ENCODE assay signal across 8 mouse cellular contexts in genomic region chr4:153956569-153957405, GRCm38 (mm10). TPM values are rescaled to one million over a fixed set of nuclear protein-coding genes. Genes with fewer than 3 reads are reported as not detected.
DNase-seq lines count a peak whose midpoint lies in the region; ATAC-seq and TF ChIP-seq lines count a peak whose summit lies in the region.

Gene A430005L14Rik, plus strand, starts transcription at chr4:153957237.

- H3K4me3 ChIP-seq in embryonic facial prominence, embryonic 13.5 days, result peak within 1 kb of the TSS; percentile 76
- H3K4me3 ChIP-seq in kidney, adult 2 months (ENCODE audit: insufficient read depth, low read depth, low read length), result peak within 1 kb of the TSS; percentile 82
- H3K4me3 ChIP-seq in limb, embryonic 12.5 days (replicated peaks), result peak within 1 kb of the TSS; percentile 68
- H3K4me3 ChIP-seq in midbrain, embryonic 15.5 days, result peak within 1 kb of the TSS; percentile 91
- peak within 1 kb of the TSS; percentile 65 for H3K4me3 ChIP-seq in spleen, adult 2 months (ENCODE audit: extremely low read depth, insufficient read depth, insufficient read length)

- H3K27me3 ChIP-seq in embryonic facial prominence, embryonic 13.5 days, result peaks cover 6% of the 10 kb centered on the region; the same call in 1 of the 2 replicates
- H3K27me3 ChIP-seq in kidney, adult 2 months (replicated peaks; ENCODE audit: control insufficient read depth, insufficient read depth, low read length), result no peaks in the 10 kb centered on the region
- H3K27me3 ChIP-seq in limb, embryonic 12.5 days, result no peaks in the 10 kb centered on the region
- no peaks in the 10 kb centered on the region for H3K27me3 ChIP-seq in midbrain, embryonic 15.5 days (replicated peaks)
- H3K27me3 ChIP-seq in spleen, adult 2 months (ENCODE audit: control insufficient read depth, insufficient read depth, low read length), result no peaks in the 10 kb centered on the region

- H3K36me3 ChIP-seq in embryonic facial prominence, embryonic 13.5 days, result peaks cover 25% of the 10 kb centered on the region
- no peaks in the 10 kb centered on the region for H3K36me3 ChIP-seq in kidney, adult 2 months (ENCODE audit: control insufficient read depth, insufficient read depth, low read length)
- H3K36me3 ChIP-seq in limb, embryonic 12.5 days, result peaks cover 27% of the 10 kb centered on the region
- H3K36me3 ChIP-seq in midbrain, embryonic 15.5 days (replicated peaks), result peaks cover 18% of the 10 kb centered on the region
- peaks cover 13% of the 10 kb centered on the region for H3K36me3 ChIP-seq in spleen, adult 2 months (ENCODE audit: control insufficient read depth, insufficient read depth, low read length)

- peaks cover 23% of the 10 kb centered on the region for H3K4me1 ChIP-seq in embryonic facial prominence, embryonic 13.5 days
- no peaks in the 10 kb centered on the region; the same call in 1 of the 2 replicates for H3K4me1 ChIP-seq in kidney, adult 2 months (ENCODE audit: control insufficient read depth, insufficient read depth, low read length)
- H3K4me1 ChIP-seq in limb, embryonic 12.5 days (replicated peaks), result peaks cover 20% of the 10 kb centered on the region
- peaks cover 26% of the 10 kb centered on the region for H3K4me1 ChIP-seq in midbrain, embryonic 15.5 days
- peaks cover 2% of the 10 kb centered on the region; the same call in 1 of the 2 replicates for H3K4me1 ChIP-seq in spleen, adult 2 months (ENCODE audit: control insufficient read depth, insufficient read depth, insufficient read length)

- ATAC-seq in embryonic facial prominence, embryonic 13.5 days (ENCODE audit: insufficient number of reproducible peaks, insufficient read depth, low FRiP score, low TSS enrichment, low read depth), result peak; percentile 92
- peak; percentile 92 for ATAC-seq in limb, embryonic 12.5 days (ENCODE audit: insufficient number of reproducible peaks, insufficient read depth, low FRiP score, low TSS enrichment, low read depth)
- ATAC-seq in midbrain, embryonic 15.5 days (replicated peaks), result peak; percentile 95

- TF ChIP-seq POLR2A in kidney, adult 2 months (IDR thresholded peaks at IDR 0.05; ENCODE audit: low read depth, low read length), result peak; percentile 59
- TF ChIP-seq POLR2A in spleen, adult 2 months (IDR thresholded peaks at IDR 0.05; ENCODE audit: low read depth, low read length), result peak; percentile 46

- H3K9ac ChIP-seq in embryonic facial prominence, embryonic 13.5 days, result peak within 1 kb of the TSS; percentile 92
- H3K9ac ChIP-seq in limb, embryonic 12.5 days (replicated peaks), result peak within 1 kb of the TSS; percentile 89
- peak within 1 kb of the TSS; percentile 86 for H3K9ac ChIP-seq in midbrain, embryonic 15.5 days

- TF ChIP-seq CTCF in kidney, adult 2 months (conservative IDR thresholded peaks at IDR 0.05; ENCODE audit: insufficient read depth, insufficient read length, low read depth, low read length), result 0 out of 2 replicates have a peak, but pooled peaks have one; percentile 0
- TF ChIP-seq CTCF in spleen, adult 2 months (IDR thresholded peaks at IDR 0.05; ENCODE audit: extremely low read depth, insufficient read depth, insufficient read length, insufficient replicate concordance), result no peak

- H3K4me2 ChIP-seq in embryonic facial prominence, embryonic 13.5 days, result peak within 1 kb of the TSS; percentile 86
- peak within 1 kb of the TSS; percentile 80 for H3K4me2 ChIP-seq in limb, embryonic 12.5 days
- peak within 1 kb of the TSS; percentile 87 for H3K4me2 ChIP-seq in midbrain, embryonic 15.5 days

- peak; percentile 95 for DNase-seq in 3134 (ENCODE audit: extremely low read depth, insufficient read length, low spot score)
- DNase-seq in adrenal gland, postnatal 36 days, result peak; percentile 97 to 98
- DNase-seq in heart, adult 18-20 months, result peak; percentile 96 to 98
- peak; percentile 98 for DNase-seq in kidney, adult 2 months
- DNase-seq in spleen, adult 2 months (ENCODE audit: low read depth in 1 of 2, low spot score in 2 of 2), result peak; percentile 91 to 93

- H3K27ac ChIP-seq in embryonic facial prominence, embryonic 13.5 days, result peak within 1 kb of the TSS; percentile 95
- peak within 1 kb of the TSS; percentile 85 for H3K27ac ChIP-seq in kidney, adult 2 months (ENCODE audit: insufficient read depth, low read depth, low read length)
- H3K27ac ChIP-seq in limb, embryonic 12.5 days, result peak within 1 kb of the TSS; percentile 95
- H3K27ac ChIP-seq in midbrain, embryonic 15.5 days, result peak within 1 kb of the TSS; percentile 89
- peak within 1 kb of the TSS; percentile 78 for H3K27ac ChIP-seq in spleen, adult 2 months (ENCODE audit: insufficient read depth, low read length)

- WGBS in embryonic facial prominence, embryonic 13.5 days, result 2% methylated on average over 64 of the region's 67 CpGs
- WGBS in kidney, adult 2 months, result 1% methylated on average over 67 of the region's 67 CpGs
- 2% methylated on average over 67 of the region's 67 CpGs for WGBS in limb, embryonic 12.5 days
- WGBS in midbrain, embryonic 15.5 days, result 2% methylated on average over 67 of the region's 67 CpGs
- whole genome bisulfite sequencing in spleen, adult 2 months, result 2% methylated on average over 66 of the region's 67 CpGs

- no peaks in the 10 kb centered on the region for H3K9me3 ChIP-seq in embryonic facial prominence, embryonic 13.5 days
- no peaks in the 10 kb centered on the region for H3K9me3 ChIP-seq in limb, embryonic 12.5 days
- no peaks in the 10 kb centered on the region for H3K9me3 ChIP-seq in midbrain, embryonic 15.5 days

RNA-seq across cellular contexts. Expression of gene A430005L14Rik, which starts in this region (rescaled TPM):
- total RNA-seq in adrenal gland, postnatal 36 days (2021), result 10 to 100 TPM; 18.8 to 21.4 TPM
- polyA plus RNA-seq in embryonic facial prominence, embryonic 13.5 days (2015; fragmentation: Nextera tagmentation; extraction: Ambion mirVana), result 76.2 and 82.0 TPM in 2 replicates
- total RNA-seq in heart, adult 18-20 months (2021), result 10 to 100 TPM; 15.5 to 15.8 TPM
- polyA plus RNA-seq in kidney, adult 2 months (2012; rRNA removed), result 42.6 and 45.1 TPM in 2 replicates
- 105 and 116 TPM in 2 replicates for polyA plus RNA-seq in limb, embryonic 12.5 days (2016; fragmentation: Nextera tagmentation; extraction: Ambion mirVana)
- polyA plus RNA-seq in midbrain, embryonic 15.5 days (2015; fragmentation: Nextera tagmentation; extraction: Ambion mirVana), result 58.4 and 58.8 TPM in 2 replicates
- polyA plus RNA-seq in spleen, adult 2 months (2012; rRNA removed), result 26.6 and 33.8 TPM in 2 replicates

Comparison
In these comparisons a context has a peak if more than half of its experiments do, and no peak if none do; other contexts are left out.
1. Peak in every context shown above with its lines: DNase-seq, ATAC-seq, H3K4me3 ChIP-seq and H3K27ac ChIP-seq.